ENCODE assay signal across 13 mouse cellular contexts in genomic region chr12:46950223-46950779, GRCm38 (mm10).
"Had no signal": no experiment of that assay in that cellular context is flagged by ENCODE, and none has a peak within 500 bp of the region (broad histone marks: within the 10 kb centered on the region; RNA-seq: fewer than 3 reads in every experiment).

No protein-coding gene starts in this region.

- H3K27ac ChIP-seq: kidney, embryonic 15.5 days; left cerebral cortex, adult 2 months; liver, embryonic 13.5 days had no signal

- H3K4me1 ChIP-seq: kidney, embryonic 15.5 days; liver, embryonic 13.5 days had no signal

- H3K9me3 ChIP-seq: kidney, embryonic 15.5 days; liver, embryonic 13.5 days had no signal

- H3K36me3 ChIP-seq: kidney, embryonic 15.5 days; liver, embryonic 13.5 days had no signal

- H3K27me3 ChIP-seq: kidney, embryonic 15.5 days; liver, embryonic 13.5 days had no signal

- H3K4me3 ChIP-seq: kidney, embryonic 15.5 days; left cerebral cortex, adult 2 months; liver, embryonic 13.5 days had no signal

- H3K9ac ChIP-seq: kidney, embryonic 15.5 days; liver, embryonic 13.5 days had no signal

- DNase-seq: kidney, adult 11 months; kidney, adult 8-10 months; kidney, postnatal 10 days; kidney, postnatal 36 days; layer of hippocampus, postnatal 36 days; liver, embryonic 13.5 days; lung, adult 2 months; lung, postnatal 14 days; lung, postnatal 4 days; right cerebral cortex, postnatal 4 days; thymus, postnatal 25 days had no signal

- H3K4me2 ChIP-seq: kidney, embryonic 15.5 days; liver, embryonic 13.5 days had no signal
